Mouse (Mus musculus) forebrain, embryonic 15.5 days (tissue): ENCODE data around the gene Mrps5. TPM values are rescaled to one million over a fixed set of nuclear protein-coding genes. Genes with fewer than 3 reads are reported as not detected.
"Not testable (repeated sequence)": the region's sequence is repeated elsewhere in the genome, so short reads cannot be mapped to it uniquely, and the experiment has no call there.

Source experiments
- ATAC-seq: fragments of 200-750 bp; cut with Nextera tagmentation; replicated peaks from 2 replicates; pipeline ENCODE4 v1.8.0; 2017; ENCODE audit warnings: mild to moderate bottlenecking, moderate TSS enrichment, moderate library complexity
- H3K27ac ChIP-seq: fragments of 300-500 bp; sonication (generic); replicated peaks from 2 replicates; pipeline ENCODE4 v1.5.1; 2015; ENCODE audit warnings: mild to moderate bottlenecking, inconsistent platforms
- H3K27me3 ChIP-seq: fragments of 300-500 bp; sonication (generic); 2 replicates; pipeline ENCODE4 v1.6.1; 2015; ENCODE audit warnings: inconsistent platforms
- H3K36me3 ChIP-seq: fragments of 300-500 bp; sonication (generic); 2 replicates; pipeline ENCODE4 v1.6.1; 2015; ENCODE audit warnings: mild to moderate bottlenecking, inconsistent platforms
- H3K4me1 ChIP-seq: fragments of 300-500 bp; sonication (generic); 2 replicates; pipeline ENCODE4 v1.6.1; 2015; ENCODE audit warnings: inconsistent platforms
- H3K4me2 ChIP-seq: fragments of 300-500 bp; sonication (generic); replicated peaks from 2 replicates; pipeline ENCODE4 v1.6.1; 2015; ENCODE audit warnings: mild to moderate bottlenecking, inconsistent platforms
- H3K4me3 ChIP-seq: fragments of 300-500 bp; sonication (generic); 2 replicates; pipeline ENCODE4 v1.5.1; 2015; ENCODE audit warnings: mild to moderate bottlenecking, inconsistent platforms
- H3K9ac ChIP-seq: fragments of 300-500 bp; sonication (generic); replicated peaks from 2 replicates; pipeline ENCODE4 v1.6.1; 2015; ENCODE audit warnings: mild to moderate bottlenecking, inconsistent platforms
- H3K9me3 ChIP-seq: fragments of 300-500 bp; sonication (generic); 2 replicates; pipeline ENCODE4 v1.6.1; 2016; ENCODE audit warnings: inconsistent platforms
- WGBS: fragments of 180-500 bp; shearing (Covaris S2); methylation state at CpG from one replicate; pipeline ENCODE4 v1.1.7; 2015; ENCODE audit warnings: mixed read lengths; 5-methylcytosine and 5-hydroxymethylcytosine counted together
- polyA plus RNA-seq: library from polyadenylated mRNA; unstranded; fragments of >200 nt; fragmentation: Nextera tagmentation; extraction: Ambion mirVana; gene quantifications from 2 replicates; pipeline ENCODE4 v1.2.1, GENCODE M21; 2015

Gene Mrps5
- polyA plus RNA-seq, 1 experiment from 2014 or later: 181 TPM

GRCm38 (mm10) chr2:127584436-127584858, 2.6 kb upstream of the Mrps5 start:
- Histone ChIP-seq H3K27ac (no peak overlapping the region), H3K36me3 (peaks cover 6% of the 10 kb centered on the region; the same call in 1 of the 2 replicates), H3K27me3 (no peaks in the 10 kb centered on the region), H3K4me3 (peak overlapping the region; percentile 72), H3K4me1 (peaks cover 32% of the 10 kb centered on the region), H3K9ac (peak overlapping the region; percentile 87), H3K4me2 (peak overlapping the region; percentile 75), H3K9me3 (no peaks in the 10 kb centered on the region)
- 0% methylated on average over 24 of the region's 24 CpGs for WGBS
- peak; percentile 90 for ATAC-seq

GRCm38 (mm10) chr2:127587514-127587844, 457 bp downstream of the Mrps5 start:
- Histone ChIP-seq H3K27ac (peak overlapping the region; percentile 92), H3K4me2 (peak overlapping the region; percentile 61), H3K4me3 (peak overlapping the region; percentile 68), H3K9ac (peak overlapping the region; percentile 81), H3K9me3 (no peaks in the 10 kb centered on the region), H3K36me3 (peaks cover 9% of the 10 kb centered on the region), H3K4me1 (peaks cover 32% of the 10 kb centered on the region), H3K27me3 (no peaks in the 10 kb centered on the region)
- WGBS: under 1% methylated on average over 22 of the region's 22 CpGs
- peak; percentile 40 for ATAC-seq

DNA sequence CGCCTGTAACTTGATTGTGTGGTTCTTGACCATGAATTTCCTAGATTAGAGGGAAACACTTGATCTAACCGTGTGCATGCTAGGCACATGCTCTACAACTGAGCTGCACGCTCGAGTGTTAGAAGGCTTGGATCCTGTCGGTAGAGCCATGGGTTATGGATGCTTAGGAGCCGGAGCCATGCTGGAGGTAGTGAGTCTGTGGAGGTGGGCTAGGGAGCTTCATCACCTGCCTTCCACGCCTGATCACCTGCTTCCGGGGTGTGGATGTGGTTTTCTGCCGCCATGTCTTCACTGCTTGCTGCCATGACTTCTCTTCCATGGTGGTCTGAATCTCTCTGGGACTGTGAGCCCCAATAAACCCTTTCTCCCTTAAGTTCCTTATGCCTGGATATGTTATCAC, 1.9 kb downstream of the Mrps5 start:
- Histone ChIP-seq H3K27ac (no peak overlapping the region), H3K4me3 (no peak overlapping the region), H3K27me3 (no peaks in the 10 kb centered on the region), H3K9ac (no peak overlapping the region), H3K36me3 (peaks cover 22% of the 10 kb centered on the region), H3K9me3 (no peaks in the 10 kb centered on the region), H3K4me2 (no peak overlapping the region), H3K4me1 (peaks cover 26% of the 10 kb centered on the region)
- ATAC-seq: no peak
- WGBS: 87% methylated on average over 9 of the region's 9 CpGs

DNA sequence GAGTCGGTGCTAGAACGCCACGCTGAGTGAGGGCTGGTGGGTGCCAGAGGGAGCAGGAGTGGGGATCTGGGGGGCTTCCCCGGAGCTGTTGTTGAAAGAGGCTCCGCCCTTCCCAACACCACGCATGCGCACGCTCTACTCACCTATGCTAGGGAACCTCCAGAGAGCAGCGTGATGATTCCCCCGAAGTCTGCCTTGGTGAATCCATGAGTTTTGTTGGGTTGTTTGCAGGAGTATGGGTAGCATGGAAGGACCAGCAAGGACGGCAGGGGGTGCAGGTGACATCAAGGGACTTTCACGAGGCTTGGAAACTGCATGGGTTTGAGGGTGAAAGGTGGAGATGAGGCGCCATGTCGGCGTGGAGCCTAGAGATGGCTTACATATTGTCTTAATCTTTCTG, 3.2 kb downstream of the Mrps5 start:
- no peak overlapping the region for H3K27ac ChIP-seq
- ATAC-seq: no peak
- WGBS: 82% methylated on average over 15 of the region's 15 CpGs
- H3K27me3 ChIP-seq: no peaks in the 10 kb centered on the region
- H3K9me3 ChIP-seq: no peaks in the 10 kb centered on the region
- no peak overlapping the region for H3K4me2 ChIP-seq
- peaks cover 21% of the 10 kb centered on the region for H3K4me1 ChIP-seq
- H3K4me3 ChIP-seq: no peak overlapping the region
- H3K9ac ChIP-seq: no peak overlapping the region
- peaks cover 34% of the 10 kb centered on the region for H3K36me3 ChIP-seq

- no peak overlapping the region for H3K4me3 ChIP-seq
- no peak overlapping the region for H3K4me2 ChIP-seq
- H3K27ac ChIP-seq: no peak overlapping the region
- H3K27me3 ChIP-seq: no peaks in the 10 kb centered on the region
- 82% methylated on average over 4 of the region's 4 CpGs for WGBS
- no peaks in the 10 kb centered on the region for H3K9me3 ChIP-seq
- peaks cover 21% of the 10 kb centered on the region for H3K4me1 ChIP-seq
- H3K36me3 ChIP-seq: peaks cover 40% of the 10 kb centered on the region
- ATAC-seq: no peak
- no peak overlapping the region for H3K9ac ChIP-seq
Measured at GRCm38 (mm10) chr2:127590840-127591239, 3.8 kb downstream of the Mrps5 start.

- not testable (repeated sequence) for H3K4me1 ChIP-seq, ATAC-seq, H3K9ac ChIP-seq, H3K27ac ChIP-seq, H3K27me3 ChIP-seq, H3K4me3 ChIP-seq, H3K9me3 ChIP-seq, H3K4me2 ChIP-seq
- WGBS: 95% methylated on average over 6 of the region's 8 CpGs
- H3K36me3 ChIP-seq: peaks cover 74% of the 10 kb centered on the region
Measured at GRCm38 (mm10) chr2:127603383-127603782, 16.4 kb downstream of the Mrps5 start.

DNA sequence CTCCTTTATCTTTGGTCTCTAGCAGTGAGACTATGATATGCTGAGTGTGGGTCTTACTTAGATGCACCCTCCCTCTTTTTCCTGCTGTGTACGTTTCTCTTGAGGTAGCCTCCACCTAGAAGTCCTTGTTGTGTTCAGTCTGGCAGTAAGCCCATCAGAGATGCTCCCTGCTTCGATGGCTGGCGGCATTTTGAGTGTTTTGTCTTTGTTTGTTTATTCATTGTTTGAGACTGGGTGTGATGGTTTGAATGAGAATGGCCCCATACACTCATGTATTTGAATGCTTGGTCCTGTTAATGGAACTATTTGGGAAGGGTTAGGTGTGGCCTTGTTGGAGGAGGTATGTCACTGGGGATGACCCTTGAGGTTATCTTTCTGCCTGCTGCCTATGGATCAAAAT, 18.2 kb downstream of the Mrps5 start:
- no peak for ATAC-seq
- H3K4me2 ChIP-seq: no peak overlapping the region
- H3K9ac ChIP-seq: no peak overlapping the region
- peaks cover 56% of the 10 kb centered on the region for H3K36me3 ChIP-seq
- no peaks in the 10 kb centered on the region for H3K27me3 ChIP-seq
- no peaks in the 10 kb centered on the region for H3K9me3 ChIP-seq
- no peak overlapping the region for H3K27ac ChIP-seq
- no peaks in the 10 kb centered on the region for H3K4me1 ChIP-seq
- no peak overlapping the region for H3K4me3 ChIP-seq
- WGBS: 89% methylated on average over 3 of the region's 3 CpGs

GRCm38 (mm10) chr2:127608234-127608633, 21.2 kb downstream of the Mrps5 start:
- 0 out of 2 replicates have a peak, but pooled peaks have one; percentile 41 for ATAC-seq
- Histone ChIP-seq H3K27ac (no peak overlapping the region), H3K4me2 (no peak overlapping the region), H3K4me3 (no peak overlapping the region), H3K27me3 (no peaks in the 10 kb centered on the region), H3K9me3 (no peaks in the 10 kb centered on the region), H3K36me3 (peaks cover 29% of the 10 kb centered on the region), H3K9ac (no peak overlapping the region), H3K4me1 (no peaks in the 10 kb centered on the region)
- WGBS: 56% methylated on average over 3 of the region's 3 CpGs

DNA sequence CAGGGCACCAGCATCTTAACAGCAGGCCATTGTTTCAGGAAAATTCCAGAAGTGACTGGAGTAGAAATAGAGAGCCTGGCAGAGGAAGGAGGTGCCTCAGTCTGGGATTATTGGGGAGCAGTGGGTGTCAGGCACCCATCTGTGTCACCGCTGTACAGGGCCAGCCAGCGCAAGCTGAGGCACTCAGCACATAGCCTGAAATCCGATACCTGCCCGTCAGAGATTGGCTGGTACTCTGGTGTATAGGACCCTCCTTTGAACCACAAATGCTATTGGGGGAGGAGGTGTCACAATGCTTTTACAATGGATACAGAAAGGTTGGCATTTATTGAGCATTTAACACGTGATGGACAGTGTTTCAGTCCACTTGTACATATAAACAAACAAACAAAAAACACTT, 22.0 kb downstream of the Mrps5 start:
- 6% methylated on average over 5 of the region's 5 CpGs for WGBS
- H3K36me3 ChIP-seq: peaks cover 25% of the 10 kb centered on the region
- no peaks in the 10 kb centered on the region for H3K9me3 ChIP-seq
- no peaks in the 10 kb centered on the region for H3K4me1 ChIP-seq
- no peak overlapping the region for H3K4me3 ChIP-seq
- no peak overlapping the region for H3K4me2 ChIP-seq
- no peaks in the 10 kb centered on the region for H3K27me3 ChIP-seq
- peak; percentile 67; the same call in 1 of the 2 replicates for ATAC-seq
- H3K9ac ChIP-seq: no peak overlapping the region
- H3K27ac ChIP-seq: no peak overlapping the region

GRCm38 (mm10) chr2:127611386-127611785, 24.4 kb downstream of the Mrps5 start:
- Histone ChIP-seq H3K27ac (no peak overlapping the region), H3K4me1 (no peaks in the 10 kb centered on the region), H3K4me2 (no peak overlapping the region), H3K27me3 (no peaks in the 10 kb centered on the region), H3K36me3 (peaks cover 3% of the 10 kb centered on the region; the same call in 1 of the 2 replicates), H3K4me3 (no peak overlapping the region), H3K9me3 (no peaks in the 10 kb centered on the region), H3K9ac (no peak overlapping the region)
- ATAC-seq: no peak
- 89% methylated on average over 4 of the region's 4 CpGs for WGBS

DNA sequence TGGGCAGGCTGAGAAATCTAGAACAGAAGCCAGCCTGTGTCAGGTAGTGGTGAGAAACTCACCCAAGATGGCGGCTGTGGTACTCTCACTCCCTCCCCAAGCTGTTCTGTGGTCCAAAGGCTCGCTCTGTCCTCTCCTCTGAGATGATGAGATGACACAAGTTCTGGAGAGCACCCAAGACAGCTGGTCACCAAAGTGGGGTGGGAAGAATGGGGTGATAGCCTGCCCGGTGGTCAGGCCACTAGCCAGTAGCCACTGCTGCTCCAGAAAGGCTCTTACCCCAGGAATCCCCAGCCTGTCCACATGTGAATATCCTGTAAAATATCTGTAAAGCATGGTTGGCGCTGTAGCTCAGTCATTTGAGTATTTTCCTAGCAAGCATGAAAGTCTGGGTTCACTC, 25.3 kb downstream of the Mrps5 start:
- H3K9ac ChIP-seq: no peak overlapping the region
- H3K4me3 ChIP-seq: no peak overlapping the region
- H3K9me3 ChIP-seq: no peaks in the 10 kb centered on the region
- ATAC-seq: no peak
- no peaks in the 10 kb centered on the region for H3K4me1 ChIP-seq
- 89% methylated on average over 4 of the region's 4 CpGs for WGBS
- no peak overlapping the region for H3K4me2 ChIP-seq
- no peaks in the 10 kb centered on the region for H3K27me3 ChIP-seq
- H3K27ac ChIP-seq: no peak overlapping the region
- no peaks in the 10 kb centered on the region for H3K36me3 ChIP-seq

DNA sequence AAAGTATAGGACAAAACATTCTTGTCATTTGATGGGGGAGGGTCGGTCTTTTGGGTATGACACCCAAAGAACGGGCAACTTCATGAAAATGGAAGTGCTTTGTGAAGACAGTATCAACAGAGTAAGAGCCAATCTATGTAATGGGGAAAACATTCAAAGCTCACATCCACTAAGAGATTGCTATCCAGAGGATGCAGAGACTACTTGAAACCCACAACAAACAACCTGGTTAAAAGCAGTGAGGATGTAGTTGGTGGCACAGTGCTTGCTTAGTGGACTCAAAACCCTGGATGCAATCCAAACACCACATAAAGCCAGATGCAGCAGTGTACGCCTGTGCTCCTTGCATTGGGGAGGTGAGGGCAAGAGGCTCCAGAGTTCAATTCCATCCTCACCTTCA, 32.3 kb downstream of the Mrps5 start:
- no peaks in the 10 kb centered on the region for H3K36me3 ChIP-seq
- no peaks in the 10 kb centered on the region for H3K27me3 ChIP-seq
- H3K4me2 ChIP-seq: no peak overlapping the region
- no peak for ATAC-seq
- H3K4me1 ChIP-seq: no peaks in the 10 kb centered on the region
- no peak overlapping the region for H3K27ac ChIP-seq
- H3K9me3 ChIP-seq: no peaks in the 10 kb centered on the region
- WGBS: 84% methylated on average over 3 of the region's 3 CpGs
- H3K4me3 ChIP-seq: no peak overlapping the region
- H3K9ac ChIP-seq: no peak overlapping the region

DNA sequence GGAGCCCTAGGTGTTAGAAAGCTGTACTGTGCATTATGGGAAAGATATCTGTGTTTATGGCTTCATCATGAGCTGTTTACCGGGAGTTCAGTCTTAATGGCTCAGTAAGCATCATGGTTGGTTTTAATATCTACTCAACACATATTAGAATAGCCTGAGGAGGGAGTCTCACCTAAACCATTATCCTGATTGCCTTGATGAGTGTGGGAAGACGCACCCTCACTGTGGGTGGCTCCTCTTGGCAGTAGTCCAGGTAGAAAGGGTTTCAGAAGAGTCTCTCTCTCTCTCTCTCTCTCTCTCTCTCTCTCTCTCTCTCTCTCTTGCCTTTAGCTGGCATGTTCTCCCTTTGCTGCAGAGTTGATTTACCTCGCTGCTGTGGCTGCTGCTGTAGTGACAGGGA, 35.0 kb downstream of the Mrps5 start:
- Histone ChIP-seq H3K9me3 (no peaks in the 10 kb centered on the region), H3K4me3 (no peak overlapping the region), H3K9ac (no peak overlapping the region), H3K27me3 (no peaks in the 10 kb centered on the region), H3K4me2 (no peak overlapping the region), H3K4me1 (no peaks in the 10 kb centered on the region), H3K36me3 (no peaks in the 10 kb centered on the region), H3K27ac (no peak overlapping the region)
- no peak for ATAC-seq
- 27% methylated on average over 3 of the region's 3 CpGs for WGBS
